Mouse (Mus musculus) embryo, embryonic 9.5 days (tissue): ENCODE measurements around the gene Bcap29.
"Not testable (repeated sequence)": the region's sequence is repeated elsewhere in the genome, so short reads cannot be mapped to it uniquely, and the experiment has no call there.

Experiments
- DNase-seq: peaks from one replicate; pipeline ENCODE4 v3.0.0-alpha.2; 2017; ENCODE audit errors: extremely low spot score

Bcap29 gene

GRCm38 (mm10) chr12:31634343-31635239 is at the start of gene Bcap29:
Gene Bcap29, minus strand, starts transcription at chr12:31634658.
- DNase-seq = peak; percentile 77

- DNase-seq = no peak
Measured at GRCm38 (mm10) chr12:31667187-31667586, 32.7 kb upstream of the Bcap29 start.

- DNase-seq = no peak
Measured at GRCm38 (mm10) chr12:31665999-31666398, 31.5 kb upstream of the Bcap29 start.

- DNase-seq = no peak
Measured at GRCm38 (mm10) chr12:31656841-31657240, 22.4 kb upstream of the Bcap29 start.

- DNase-seq = no peak
Measured at GRCm38 (mm10) chr12:31654965-31655477, 20.6 kb upstream of the Bcap29 start.

- DNase-seq = peak; percentile 99
Measured at GRCm38 (mm10) chr12:31654197-31654964, 19.9 kb upstream of the Bcap29 start, which contains the start of the genes Dus4l and Cog5. Gene Dus4l, minus strand, starts transcription at chr12:31654826. Gene Cog5, plus strand, starts transcription at chr12:31654869.

GRCm38 (mm10) chr12:31653611-31654010 is 19.2 kb upstream of the Bcap29 start:
- no peak for DNase-seq

- DNase-seq = no peak
Measured at GRCm38 (mm10) chr12:31635240-31635607, 766 bp upstream of the Bcap29 start.

GRCm38 (mm10) chr12:31633970-31634342 is 502 bp downstream of the Bcap29 start:
- no peak for DNase-seq

- DNase-seq = not testable (repeated sequence)
Measured at GRCm38 (mm10) chr12:31628396-31628795, 6.1 kb downstream of the Bcap29 start.

GRCm38 (mm10) chr12:31625016-31625415 is 9.4 kb downstream of the Bcap29 start:
- no peak for DNase-seq

GRCm38 (mm10) chr12:31620106-31620505 is 14.4 kb downstream of the Bcap29 start:
- DNase-seq = no peak

GRCm38 (mm10) chr12:31613353-31613752 is 21.1 kb downstream of the Bcap29 start:
- DNase-seq = no peak

GRCm38 (mm10) chr12:31608138-31608537 is 26.3 kb downstream of the Bcap29 start:
- no peak for DNase-seq

GRCm38 (mm10) chr12:31604894-31605293 is 29.6 kb downstream of the Bcap29 start:
- DNase-seq = peak; percentile 3

- DNase-seq = no peak
Measured at GRCm38 (mm10) chr12:31603586-31603985, 30.9 kb downstream of the Bcap29 start.

- DNase-seq = no peak
Measured at GRCm38 (mm10) chr12:31594296-31594695, 40.2 kb downstream of the Bcap29 start.

- no peak for DNase-seq
Measured at GRCm38 (mm10) chr12:31592011-31592410, 42.4 kb downstream of the Bcap29 start.

- no peak for DNase-seq
Measured at GRCm38 (mm10) chr12:31583726-31584125, 50.7 kb downstream of the Bcap29 start.

GRCm38 (mm10) chr12:31582081-31582480 is 52.4 kb downstream of the Bcap29 start:
- no peak for DNase-seq

- no peak for DNase-seq
Measured at GRCm38 (mm10) chr12:31581319-31581810, 53.1 kb downstream of the Bcap29 start.

- no peak for DNase-seq
Measured at GRCm38 (mm10) chr12:31580634-31581318, 53.7 kb downstream of the Bcap29 start.
